Mouse (Mus musculus): ENCODE data around the gene Galntl5. TPM values are rescaled to one million over a fixed set of nuclear protein-coding genes. Genes with fewer than 3 reads are reported as not detected.

Gene Galntl5
- polyA plus RNA-seq (2021) = not detected

DNA sequence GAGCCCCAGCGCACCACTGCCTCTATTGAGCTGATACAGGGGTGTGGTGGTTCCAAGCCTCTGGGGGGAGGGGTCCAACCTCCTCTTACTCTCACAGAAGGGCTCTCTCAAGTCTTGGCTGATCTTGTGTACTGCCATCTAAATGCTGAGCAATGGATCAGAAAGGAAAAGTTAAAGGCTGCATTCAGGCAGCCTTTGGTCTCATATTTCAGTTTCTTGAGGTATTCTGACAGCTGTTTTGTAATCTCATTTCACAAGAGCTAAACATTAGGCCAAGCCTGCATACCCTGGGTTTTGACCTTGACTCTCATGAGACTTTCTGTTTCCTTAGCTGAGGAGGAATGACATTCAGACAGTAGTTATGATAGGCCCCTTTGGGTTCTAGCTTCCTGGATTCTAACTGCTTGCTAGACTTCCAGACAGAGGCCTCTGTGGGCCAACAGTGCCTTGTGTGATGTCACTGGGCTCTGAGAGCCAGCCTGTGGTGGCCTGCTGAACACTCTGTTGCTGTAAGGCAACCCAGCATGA is at the start of gene Galntl5:
Gene Galntl5 (plus strand): TSS at position 457 of the 528 bp plus-strand sequence.
- ATAC-seq = peak; percentile 51

DNA sequence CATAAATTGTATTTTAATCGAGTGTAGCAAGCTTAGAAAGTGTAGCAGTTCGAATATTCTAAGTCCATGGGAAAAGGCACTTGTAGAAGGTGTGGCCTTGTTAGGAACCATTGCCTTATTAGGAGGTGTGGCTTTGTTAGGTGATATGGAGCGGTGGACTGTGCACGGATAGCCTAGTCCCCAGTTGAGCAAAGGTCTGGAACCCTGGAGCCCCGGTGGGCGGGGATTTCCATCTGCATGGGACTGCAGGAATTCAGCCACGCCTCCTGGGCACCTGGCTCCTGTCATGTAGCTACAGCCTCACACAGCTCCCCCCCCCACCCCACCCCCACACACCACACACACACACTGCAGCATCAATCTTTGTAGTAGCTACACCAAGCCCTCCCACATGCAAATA is 34.6 kb upstream of the Galntl5 start:
- CTCF ChIA-PET = no interaction called here
- TF ChIP-seq CTCF (IDR thresholded peaks at IDR 0.05) = no peak
- H3K27me3 ChIP-seq = peaks cover 23% of the 10 kb centered on the region

More for the DNA sequence above, at the start of gene Galntl5:
- TF ChIP-seq CTCF (IDR thresholded peaks at IDR 0.05) = no peak
- no peaks in the 10 kb centered on the region for H3K27me3 ChIP-seq
- no peak for DNase-seq (ENCODE audit: low read depth, low spot score)
- ChIA-PET CTCF (interaction anchor here (1.0 to 1.4 kb wide), 3 partner anchors 9 to 171 kb away, joined by 3 to 6 read pairs (median 4); no protein-coding TSS in a partner anchor), POLR2A (no interaction called here)
- in situ Hi-C loops (cut with MboI; ENCODE audit: low pct_unique_long_range_greater_than_20kb) = loop anchor here (25.0 kb wide), 1 partner anchor 556 kb away; no protein-coding TSS in a partner anchor

DNA sequence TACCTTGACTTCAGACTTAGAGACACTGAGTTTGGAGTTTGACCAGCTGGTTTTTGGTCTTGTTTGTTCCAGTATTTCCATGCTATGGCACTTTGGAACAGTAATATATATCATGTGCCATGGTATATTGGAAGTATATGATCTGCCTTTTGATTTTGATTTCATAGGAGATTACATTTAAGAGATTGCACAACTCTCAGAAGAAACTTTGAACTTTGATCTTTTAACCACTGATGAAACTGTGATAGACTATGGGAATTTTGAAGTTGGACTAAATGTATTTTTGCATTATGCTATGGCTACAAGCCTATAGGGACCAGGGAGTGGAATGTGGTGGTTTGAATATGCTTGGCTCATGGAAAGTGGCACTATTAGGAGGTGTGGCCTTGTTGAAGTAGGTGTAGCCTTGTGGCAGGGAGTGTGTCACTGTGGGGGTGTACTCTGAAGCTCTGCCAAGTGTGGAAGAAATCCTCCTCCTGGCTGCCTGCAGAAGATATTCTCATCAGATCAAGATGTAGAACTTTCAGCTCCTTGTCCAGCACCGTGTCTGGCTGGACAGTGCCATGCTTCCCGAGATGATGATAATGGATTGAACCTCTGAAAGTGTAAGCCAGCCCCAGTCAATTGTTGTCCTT is 31.8 kb upstream of the Galntl5 start:
- DNase-seq (ENCODE audit: low read depth, low spot score) (no peak), ATAC-seq (no peak)
- no peak for TF ChIP-seq CTCF (IDR thresholded peaks at IDR 0.05)
- POLR2A ChIA-PET = interaction anchor here (1.1 to 1.3 kb wide), 2 partner anchors 28 to 40 kb away, joined by 3 to 4 read pairs; no protein-coding TSS in a partner anchor
- in situ Hi-C loops (cut with MboI; ENCODE audit: low pct_unique_long_range_greater_than_20kb) = no loop called here
- peaks cover 21% of the 10 kb centered on the region for H3K27me3 ChIP-seq
- CTCF ChIA-PET = interaction anchor here (1.0 to 4.0 kb wide), 2 partner anchors 16 to 139 kb away, joined by 3 to 13 read pairs; no protein-coding TSS in a partner anchor

More for the DNA sequence above, 34.6 kb upstream of the Galntl5 start:
- in situ Hi-C loops (cut with MboI; ENCODE audit: low pct_unique_long_range_greater_than_20kb) = no loop called here
- ATAC-seq (no peak), DNase-seq (ENCODE audit: low read depth, low spot score) (no peak)
- POLR2A ChIA-PET = no interaction called here

DNA sequence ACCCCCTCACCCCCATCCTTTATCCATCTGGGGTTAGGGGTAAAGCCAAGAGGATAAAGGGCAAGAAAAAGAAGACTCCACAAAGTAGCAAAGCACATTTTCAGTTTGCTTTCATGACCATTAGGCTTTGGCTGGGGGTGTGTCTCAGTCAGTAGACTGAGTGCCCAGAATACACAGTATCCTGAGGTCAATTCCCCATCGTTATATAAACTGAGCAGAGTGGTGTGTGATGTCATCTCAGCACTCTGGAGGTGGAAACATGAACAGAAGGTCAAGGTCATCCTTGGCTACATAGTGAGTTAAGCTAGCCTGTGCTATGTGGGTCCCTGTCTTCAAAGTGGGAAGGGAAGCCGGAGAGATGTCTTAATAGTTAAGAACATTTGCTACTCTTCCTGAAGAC is 27.8 kb upstream of the Galntl5 start:
- no peak for TF ChIP-seq CTCF (IDR thresholded peaks at IDR 0.05)
- DNase-seq (ENCODE audit: low read depth, low spot score) (no peak), ATAC-seq (no peak)
- POLR2A ChIA-PET = no interaction called here
- CTCF ChIA-PET = no interaction called here
- peaks cover 24% of the 10 kb centered on the region for H3K27me3 ChIP-seq
- in situ Hi-C loops (cut with MboI; ENCODE audit: low pct_unique_long_range_greater_than_20kb) = no loop called here

DNA sequence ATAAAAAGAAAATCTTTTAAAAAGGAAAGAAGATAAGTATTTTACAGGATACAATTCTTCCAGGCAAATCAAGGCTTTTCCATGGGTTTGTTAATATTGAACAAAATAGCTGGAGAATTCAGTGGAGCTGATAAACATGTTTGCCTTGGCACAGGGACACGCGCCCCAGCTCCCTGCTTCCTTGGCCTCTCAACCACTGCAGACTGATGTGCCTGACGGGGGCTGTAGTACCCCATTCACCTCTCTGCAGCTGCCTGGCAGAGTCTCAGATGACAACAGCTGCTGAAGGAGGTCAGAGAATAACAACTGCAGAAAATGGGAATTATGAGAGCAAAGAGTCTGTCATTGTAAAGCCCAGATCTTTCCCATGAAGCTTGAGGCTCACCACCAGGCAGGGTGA is 27.3 kb upstream of the Galntl5 start:
- DNase-seq (ENCODE audit: low read depth, low spot score) (no peak), ATAC-seq (no peak)
- in situ Hi-C loops (cut with MboI; ENCODE audit: low pct_unique_long_range_greater_than_20kb) = no loop called here
- POLR2A ChIA-PET = no interaction called here
- H3K27me3 ChIP-seq = peaks cover 24% of the 10 kb centered on the region
- no peak for TF ChIP-seq CTCF (IDR thresholded peaks at IDR 0.05)
- CTCF ChIA-PET = no interaction called here

DNA sequence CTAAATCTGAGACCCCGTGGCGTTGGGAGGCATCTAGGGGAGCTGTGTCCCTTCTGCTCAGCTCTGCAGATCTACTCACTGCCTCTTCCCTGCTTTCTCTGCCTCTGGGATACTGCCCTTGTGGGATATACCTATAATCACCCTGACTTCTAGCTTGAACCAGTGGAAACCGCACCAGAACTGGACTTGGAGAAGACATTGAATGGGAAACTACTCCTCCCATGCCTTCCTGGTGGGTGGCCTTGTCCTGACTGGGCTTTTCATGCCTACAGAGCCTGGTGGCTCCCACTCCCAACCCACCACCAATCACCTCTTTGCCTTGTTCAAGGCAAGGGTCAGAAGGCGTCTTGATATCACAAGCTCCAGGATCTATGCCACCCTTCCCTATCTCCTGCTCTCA is 26.4 kb upstream of the Galntl5 start:
- CTCF ChIA-PET = interaction anchor here (2.7 kb wide), 1 partner anchor 12 kb away, joined by 8 read pairs; no protein-coding TSS in a partner anchor
- ATAC-seq = no peak
- DNase-seq (ENCODE audit: low read depth, low spot score) = no peak
- in situ Hi-C loops (cut with MboI; ENCODE audit: low pct_unique_long_range_greater_than_20kb) = no loop called here
- POLR2A ChIA-PET = no interaction called here
- peaks cover 27% of the 10 kb centered on the region for H3K27me3 ChIP-seq
- TF ChIP-seq CTCF (IDR thresholded peaks at IDR 0.05) = no peak

DNA sequence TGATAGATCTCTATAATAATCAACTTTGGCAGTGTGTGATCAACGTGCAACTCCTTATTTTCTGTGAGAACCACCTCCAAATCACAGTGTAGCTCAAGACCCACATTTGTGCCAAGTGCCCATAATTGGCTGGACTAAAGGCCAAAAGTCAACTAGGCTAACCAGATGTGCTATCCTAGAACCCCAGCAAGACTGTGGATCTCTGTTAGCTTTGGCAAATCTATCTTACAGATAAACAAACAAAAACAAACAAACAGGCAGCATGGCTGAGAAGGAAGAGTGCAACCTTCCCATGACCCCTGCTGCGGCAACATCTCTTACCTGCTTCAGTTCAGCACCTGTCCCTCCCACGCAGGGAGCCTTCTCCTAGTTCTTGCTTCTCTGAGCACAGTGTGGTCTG is 25.9 kb upstream of the Galntl5 start:
- ChIA-PET CTCF (interaction anchor here (2.2 to 2.7 kb wide), 2 partner anchors 7 to 11 kb away, joined by 6 to 8 read pairs; no protein-coding TSS in a partner anchor), POLR2A (no interaction called here)
- DNase-seq (ENCODE audit: low read depth, low spot score) (no peak), ATAC-seq (no peak)
- TF ChIP-seq CTCF (IDR thresholded peaks at IDR 0.05) = no peak
- in situ Hi-C loops (cut with MboI; ENCODE audit: low pct_unique_long_range_greater_than_20kb) = no loop called here
- H3K27me3 ChIP-seq = peaks cover 26% of the 10 kb centered on the region

DNA sequence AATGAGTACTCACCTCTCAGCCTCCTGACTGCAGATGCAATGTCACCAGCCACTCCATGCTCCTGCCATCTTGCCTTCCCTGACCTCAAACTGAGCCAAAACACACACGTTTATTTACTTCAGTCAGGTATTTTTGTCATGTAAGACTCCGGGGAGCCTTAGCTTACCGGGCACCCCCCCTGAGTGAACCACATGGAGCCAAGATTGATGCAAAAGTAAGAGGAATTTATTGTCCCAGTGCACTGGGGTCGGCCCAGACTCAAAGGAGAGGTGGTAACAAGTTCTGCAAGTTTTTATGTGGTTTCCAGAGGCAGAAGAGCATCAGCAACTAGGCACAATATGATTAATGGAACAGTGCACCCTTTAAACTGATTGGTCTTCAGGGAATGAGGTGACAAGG is 24.1 kb upstream of the Galntl5 start:
- ChIA-PET CTCF (interaction anchor here (1.2 to 2.7 kb wide), 3 partner anchors 9 to 134 kb away, joined by 3 to 8 read pairs (median 6); no protein-coding TSS in a partner anchor), POLR2A (no interaction called here)
- DNase-seq (ENCODE audit: low read depth, low spot score) (no peak), ATAC-seq (no peak)
- no peak for TF ChIP-seq CTCF (IDR thresholded peaks at IDR 0.05)
- in situ Hi-C loops (cut with MboI; ENCODE audit: low pct_unique_long_range_greater_than_20kb) = no loop called here
- peaks cover 18% of the 10 kb centered on the region for H3K27me3 ChIP-seq

DNA sequence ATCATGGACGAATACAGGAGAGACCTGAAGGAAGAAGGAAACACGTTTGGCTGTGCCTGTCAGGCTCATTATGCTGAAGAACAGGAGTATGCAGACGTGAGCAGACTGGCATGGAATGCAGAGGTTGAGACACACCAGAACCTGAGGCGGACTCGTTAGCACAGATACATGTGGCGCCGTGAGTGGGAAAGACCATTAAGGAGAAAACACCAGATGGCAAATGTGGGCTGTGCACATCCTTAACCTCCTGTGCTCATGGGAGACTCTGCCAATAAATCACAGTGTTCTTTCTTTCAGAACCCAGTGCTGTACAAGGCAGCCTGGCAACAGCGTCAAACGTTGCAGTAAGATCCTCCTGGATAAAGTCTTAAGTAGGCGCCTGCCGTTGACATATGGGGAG is 20.7 kb upstream of the Galntl5 start:
- ATAC-seq (no peak), DNase-seq (ENCODE audit: low read depth, low spot score) (no peak)
- H3K27me3 ChIP-seq = peaks cover 9% of the 10 kb centered on the region
- in situ Hi-C loops (cut with MboI; ENCODE audit: low pct_unique_long_range_greater_than_20kb) = no loop called here
- TF ChIP-seq CTCF (IDR thresholded peaks at IDR 0.05) = no peak
- ChIA-PET CTCF (interaction anchor here (1.7 kb wide), 1 partner anchor 46 kb away, joined by 3 read pairs; no protein-coding TSS in a partner anchor), POLR2A (no interaction called here)

DNA sequence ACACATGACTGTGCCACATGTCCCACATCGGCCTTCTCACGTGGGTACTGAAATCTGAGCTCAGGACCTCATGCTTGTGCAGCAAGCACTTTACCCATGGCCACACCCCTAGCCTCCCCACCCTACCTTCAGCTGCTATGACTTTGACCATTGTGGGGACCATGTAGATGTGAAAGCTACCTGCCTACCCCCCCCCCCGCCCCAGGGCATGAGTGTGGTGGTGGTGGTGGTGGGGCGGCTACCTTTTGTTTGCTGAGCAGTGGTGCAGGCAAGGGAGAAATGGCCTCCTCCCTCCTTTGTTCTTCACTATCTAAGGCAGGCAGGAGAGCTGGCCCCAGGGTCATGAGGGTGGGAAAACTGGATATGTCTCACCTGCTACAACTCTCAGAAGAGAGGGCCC is 18.3 kb upstream of the Galntl5 start:
- POLR2A ChIA-PET = no interaction called here
- no peak for ATAC-seq

DNA sequence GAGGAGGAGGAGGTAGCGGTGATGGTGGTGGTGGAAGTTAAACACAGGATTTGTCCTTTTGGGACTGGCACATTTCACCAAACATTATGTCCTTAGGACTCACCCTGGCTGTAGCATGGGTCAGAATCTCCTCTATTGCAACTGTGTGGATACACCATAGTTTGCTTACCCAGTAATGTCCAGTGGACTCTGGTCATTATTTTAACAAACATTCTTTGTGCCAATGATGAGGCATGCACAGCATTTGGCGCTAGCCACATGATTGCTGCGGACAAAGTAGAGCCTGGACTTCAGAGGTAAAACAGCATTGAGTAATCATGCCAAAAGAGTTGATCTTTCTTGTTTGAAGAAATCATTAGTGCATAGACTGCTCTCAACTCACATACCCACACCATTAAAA is 17.3 kb upstream of the Galntl5 start:
- in situ Hi-C loops (cut with MboI; ENCODE audit: low pct_unique_long_range_greater_than_20kb) = no loop called here
- POLR2A ChIA-PET = no interaction called here
- CTCF ChIA-PET = interaction anchor here (4.0 kb wide), 1 partner anchor 142 kb away, joined by 32 read pairs; no protein-coding TSS in a partner anchor

More for the DNA sequence above, 18.3 kb upstream of the Galntl5 start:
- H3K27me3 ChIP-seq = peaks cover 8% of the 10 kb centered on the region
- CTCF ChIA-PET = no interaction called here
- in situ Hi-C loops (cut with MboI; ENCODE audit: low pct_unique_long_range_greater_than_20kb) = no loop called here
- TF ChIP-seq CTCF (IDR thresholded peaks at IDR 0.05) = no peak
- no peak for DNase-seq (ENCODE audit: low read depth, low spot score)

More for the DNA sequence above, 17.3 kb upstream of the Galntl5 start:
- ATAC-seq = no peak
- TF ChIP-seq CTCF (IDR thresholded peaks at IDR 0.05) = no peak
- H3K27me3 ChIP-seq = peaks cover 8% of the 10 kb centered on the region
- DNase-seq (ENCODE audit: low read depth, low spot score) = no peak

All from Patski (cell line).